Mouse (Mus musculus) hindbrain, embryonic 15.5 days (tissue): ENCODE data around the gene Fam206a. TPM values are rescaled to one million over a fixed set of nuclear protein-coding genes. Genes with fewer than 3 reads are reported as not detected.

ENCODE experiments used
- ATAC-seq: fragments of 200-750 bp; cut with Nextera tagmentation; 2 replicates; pipeline ENCODE4 v1.8.0; 2017; ENCODE audit warnings: low read depth, moderate number of reproducible peaks, moderate TSS enrichment; ENCODE audit not compliant: low FRiP score
- H3K27ac ChIP-seq: fragments of 300-500 bp; sonication (generic); replicated peaks from 2 replicates; pipeline ENCODE4 v1.5.1; 2015; ENCODE audit warnings: mild to moderate bottlenecking, inconsistent platforms
- H3K27me3 ChIP-seq: fragments of 300-500 bp; sonication (generic); 2 replicates; pipeline ENCODE4 v1.6.1; 2015; ENCODE audit warnings: control low read depth, inconsistent platforms
- H3K36me3 ChIP-seq: fragments of 300-500 bp; sonication (generic); 2 replicates; pipeline ENCODE4 v1.6.1; 2015; ENCODE audit warnings: control low read depth, inconsistent platforms
- H3K4me1 ChIP-seq: fragments of 300-500 bp; sonication (generic); replicated peaks from 2 replicates; pipeline ENCODE4 v1.6.1; 2015; ENCODE audit warnings: control low read depth, inconsistent platforms
- H3K4me2 ChIP-seq: fragments of 300-500 bp; sonication (generic); 2 replicates; pipeline ENCODE4 v1.6.1; 2015; ENCODE audit warnings: moderate library complexity, mild to moderate bottlenecking, inconsistent platforms
- H3K4me3 ChIP-seq: fragments of 300-500 bp; sonication (generic); 2 replicates; pipeline ENCODE4 v1.5.1; 2015; ENCODE audit warnings: mild to moderate bottlenecking, inconsistent platforms
- H3K9ac ChIP-seq: fragments of 300-500 bp; sonication (generic); 2 replicates; pipeline ENCODE4 v1.6.1; 2015; ENCODE audit warnings: inconsistent platforms
- H3K9me3 ChIP-seq: fragments of 300-500 bp; sonication (generic); 2 replicates; pipeline ENCODE4 v1.6.1; 2016; ENCODE audit warnings: control low read depth, inconsistent platforms
- WGBS: fragments of 180-500 bp; shearing (Covaris S2); methylation state at CpG from one replicate; pipeline ENCODE4 v1.1.7; 2015; 5-methylcytosine and 5-hydroxymethylcytosine counted together
- polyA plus RNA-seq: library from polyadenylated mRNA; unstranded; fragments of >200 nt; fragmentation: Nextera tagmentation; extraction: Ambion mirVana; gene quantifications from 2 replicates; pipeline ENCODE4 v1.2.1, GENCODE M21; 2015

Gene Fam206a
- polyA plus RNA-seq, 1 experiment from 2014 or later, result 15.6 TPM

DNA sequence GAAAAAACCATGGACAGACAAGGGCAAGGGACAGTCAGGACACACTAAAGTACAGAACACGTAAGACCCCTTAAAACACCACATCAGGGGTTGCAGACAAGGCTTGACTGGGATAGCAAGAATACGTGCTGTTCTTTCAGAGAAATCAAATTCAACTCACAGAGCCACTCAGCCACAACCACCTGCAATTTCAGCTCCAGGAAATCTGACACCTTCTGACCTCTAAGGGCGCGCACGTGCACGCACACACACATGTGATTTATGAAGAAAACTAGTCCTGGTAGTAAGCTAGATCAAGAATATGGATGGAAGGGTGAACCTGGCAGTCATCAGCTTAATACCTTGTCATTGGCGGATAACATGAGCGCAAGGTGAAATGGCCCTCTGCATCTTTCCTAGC, 13.0 kb downstream of the Fam206a start:
- Histone ChIP-seq H3K9ac (no peak overlapping the region), H3K27me3 (no peaks in the 10 kb centered on the region), H3K4me2 (no peak overlapping the region), H3K36me3 (peaks cover 27% of the 10 kb centered on the region), H3K4me1 (no peaks in the 10 kb centered on the region), H3K4me3 (no peak overlapping the region), H3K27ac (no peak overlapping the region), H3K9me3 (no peaks in the 10 kb centered on the region)
- ATAC-seq, result no peak
- 88% methylated on average over 8 of the region's 8 CpGs for WGBS

DNA sequence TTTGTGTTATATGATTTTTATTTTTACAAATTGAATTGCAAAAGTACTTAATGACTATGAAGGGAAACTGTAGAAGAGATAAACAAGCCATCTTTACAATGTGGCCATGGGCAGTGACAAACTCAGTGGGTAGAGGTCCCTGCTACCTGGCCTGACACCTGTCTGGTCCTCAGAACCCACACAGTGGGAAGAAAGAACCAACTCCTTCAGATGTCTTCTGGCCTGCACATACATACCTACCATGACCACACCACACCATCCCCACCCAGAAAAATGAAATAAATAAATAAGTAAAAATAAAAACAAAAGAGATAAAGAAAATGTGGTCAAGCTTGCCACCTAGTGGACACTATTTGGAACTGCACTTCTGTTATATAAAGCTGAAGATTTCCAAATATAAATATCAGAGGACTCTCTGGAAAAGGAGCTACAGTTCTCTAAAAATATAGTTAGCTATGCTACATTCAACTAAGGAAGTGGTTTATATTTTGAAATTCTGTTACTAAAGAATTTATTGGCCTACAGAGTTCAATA, 17.9 kb downstream of the Fam206a start:
- no peaks in the 10 kb centered on the region for H3K4me1 ChIP-seq
- no peak overlapping the region for H3K4me3 ChIP-seq
- H3K4me2 ChIP-seq, result no peak overlapping the region
- no peaks in the 10 kb centered on the region for H3K9me3 ChIP-seq
- H3K36me3 ChIP-seq, result peaks cover 17% of the 10 kb centered on the region
- no peak overlapping the region for H3K9ac ChIP-seq
- ATAC-seq, result no peak
- no peaks in the 10 kb centered on the region for H3K27me3 ChIP-seq
- no peak overlapping the region for H3K27ac ChIP-seq

DNA sequence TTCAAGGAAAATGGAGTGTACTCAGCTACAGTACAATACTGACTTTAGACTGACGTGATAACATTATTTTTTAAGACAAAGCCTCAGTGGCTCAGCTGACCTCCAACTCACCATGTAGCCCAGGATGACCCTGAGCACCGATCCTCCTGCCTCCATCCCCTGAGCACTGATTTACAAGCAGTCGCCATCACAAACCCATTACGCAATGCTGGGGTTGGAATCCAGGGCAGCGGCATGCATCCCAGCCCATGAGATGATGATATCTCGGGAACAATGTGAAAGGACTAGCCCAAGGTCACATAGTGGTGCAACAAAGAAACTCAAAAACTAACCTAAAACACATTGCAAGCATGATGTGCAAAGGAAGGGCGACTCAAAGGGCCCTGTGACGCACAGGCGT, 22.1 kb downstream of the Fam206a start:
- H3K4me1 ChIP-seq, result no peaks in the 10 kb centered on the region
- H3K9me3 ChIP-seq, result no peaks in the 10 kb centered on the region
- no peak overlapping the region for H3K4me3 ChIP-seq
- no peak overlapping the region for H3K4me2 ChIP-seq
- peaks cover 22% of the 10 kb centered on the region for H3K36me3 ChIP-seq
- no peak overlapping the region for H3K27ac ChIP-seq
- no peak for ATAC-seq
- 88% methylated on average over 9 of the region's 9 CpGs for WGBS
- no peak overlapping the region for H3K9ac ChIP-seq
- no peaks in the 10 kb centered on the region for H3K27me3 ChIP-seq

DNA sequence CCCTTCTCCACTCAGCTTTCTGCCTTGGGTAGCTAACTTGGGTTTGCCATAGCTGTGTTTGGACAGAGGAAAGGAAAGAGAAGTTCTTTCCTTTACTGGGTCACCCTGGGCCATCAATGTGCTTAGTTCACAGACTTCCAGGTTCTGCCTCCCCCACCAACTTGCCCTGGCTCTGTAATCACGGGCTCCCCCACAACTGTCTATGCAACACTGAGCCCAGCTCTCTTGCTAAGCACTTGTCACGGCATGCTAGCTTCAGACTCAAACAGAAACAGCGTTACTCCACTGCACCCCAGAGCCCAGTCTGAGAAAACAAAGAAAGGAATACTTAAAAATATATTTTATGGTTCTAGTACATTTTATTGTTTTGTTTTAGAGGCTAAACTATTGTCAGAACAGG, 26.8 kb downstream of the Fam206a start:
- Histone ChIP-seq H3K4me2 (no peak overlapping the region), H3K9ac (no peak overlapping the region), H3K27ac (no peak overlapping the region), H3K9me3 (no peaks in the 10 kb centered on the region), H3K4me1 (no peaks in the 10 kb centered on the region), H3K4me3 (no peak overlapping the region), H3K27me3 (no peaks in the 10 kb centered on the region), H3K36me3 (peaks cover 26% of the 10 kb centered on the region)
- 78% methylated on average over 3 of the region's 3 CpGs for WGBS
- no peak for ATAC-seq

DNA sequence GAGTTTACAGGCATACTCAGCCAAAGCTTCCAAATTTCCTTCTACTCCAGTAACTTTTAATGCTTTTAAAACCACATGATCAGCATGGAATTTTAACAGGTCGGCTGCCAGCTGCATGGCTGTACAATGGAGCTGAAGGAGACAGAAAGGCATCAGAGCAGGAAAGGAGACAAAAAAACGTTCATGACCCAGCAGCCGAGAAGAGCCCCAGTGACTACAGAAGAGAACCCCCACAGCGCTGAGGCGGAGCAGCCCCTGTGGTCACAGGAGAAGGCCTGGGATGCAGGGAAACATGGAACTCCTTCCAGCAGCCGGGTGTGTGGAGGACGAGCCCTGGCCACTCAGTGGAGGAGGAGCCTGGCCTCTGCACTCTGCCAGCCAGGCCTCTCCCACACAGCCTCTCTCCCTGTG, 27.4 kb downstream of the Fam206a start:
- Histone ChIP-seq H3K4me2 (no peak overlapping the region), H3K9ac (no peak overlapping the region), H3K9me3 (no peaks in the 10 kb centered on the region), H3K27me3 (no peaks in the 10 kb centered on the region), H3K27ac (0 out of 2 replicates have a peak overlapping the region, but pooled peaks have one; percentile 14), H3K36me3 (peaks cover 23% of the 10 kb centered on the region), H3K4me3 (no peak overlapping the region), H3K4me1 (no peaks in the 10 kb centered on the region)
- 44% methylated on average over 7 of the region's 7 CpGs for WGBS
- no peak for ATAC-seq

DNA sequence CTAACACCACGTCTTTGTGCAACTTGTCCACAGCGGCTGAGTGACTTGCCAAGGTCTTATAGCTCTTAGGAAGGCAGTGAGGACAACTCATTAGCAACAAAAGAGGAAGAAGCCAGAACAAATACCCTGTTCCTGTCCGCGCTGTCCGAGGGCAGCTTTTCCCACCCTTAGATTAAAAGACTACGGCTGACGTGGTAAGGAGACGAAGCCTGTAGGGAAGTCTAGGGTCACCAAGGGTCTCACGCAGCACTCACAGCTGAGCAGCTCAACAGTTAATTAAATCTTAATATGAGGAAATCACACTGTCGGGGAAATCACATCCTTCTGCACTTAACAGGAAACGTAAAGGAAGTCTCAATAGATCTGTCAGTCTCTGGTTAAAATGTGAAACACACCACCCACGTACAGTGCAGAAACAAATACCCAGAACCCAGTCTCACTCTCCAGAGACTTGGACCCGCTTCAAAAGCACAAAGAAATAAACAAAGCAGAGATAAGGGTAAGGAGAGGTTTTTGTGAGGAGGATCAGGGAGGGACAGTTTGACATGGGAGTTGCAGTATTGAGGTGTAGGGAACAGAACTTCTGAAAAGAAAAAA, 29.0 kb downstream of the Fam206a start:
- H3K4me3 ChIP-seq, result no peak overlapping the region
- H3K9me3 ChIP-seq, result no peaks in the 10 kb centered on the region
- WGBS, result 63% methylated on average over 13 of the region's 13 CpGs
- H3K27me3 ChIP-seq, result no peaks in the 10 kb centered on the region
- no peaks in the 10 kb centered on the region for H3K4me1 ChIP-seq
- peaks cover 31% of the 10 kb centered on the region for H3K36me3 ChIP-seq
- H3K4me2 ChIP-seq, result no peak overlapping the region
- H3K27ac ChIP-seq, result no peak overlapping the region
- H3K9ac ChIP-seq, result no peak overlapping the region
- ATAC-seq, result no peak

DNA sequence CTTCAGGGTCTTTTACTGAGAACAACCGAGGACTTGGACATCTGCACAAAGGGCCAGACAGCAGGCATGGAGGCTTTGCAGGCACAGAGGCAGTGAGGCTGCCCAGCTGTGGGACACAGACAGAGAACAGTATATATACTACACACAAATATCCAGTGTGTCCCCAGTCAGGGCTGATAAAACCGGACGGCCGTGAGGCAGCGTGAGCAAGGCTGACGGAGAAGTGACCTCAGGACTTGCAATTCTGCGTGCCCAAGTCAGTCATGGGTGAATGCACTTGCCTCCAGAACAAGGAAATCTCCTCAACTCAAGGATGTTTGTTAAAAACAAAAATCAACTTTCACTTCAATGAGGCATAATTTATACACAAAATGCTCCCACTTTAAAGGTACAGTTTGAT, 29.9 kb downstream of the Fam206a start:
- WGBS, result 88% methylated on average over 7 of the region's 7 CpGs
- Histone ChIP-seq H3K27me3 (no peaks in the 10 kb centered on the region), H3K27ac (no peak overlapping the region), H3K36me3 (peaks cover 31% of the 10 kb centered on the region), H3K4me3 (no peak overlapping the region), H3K9ac (no peak overlapping the region), H3K4me2 (no peak overlapping the region), H3K4me1 (no peaks in the 10 kb centered on the region), H3K9me3 (no peaks in the 10 kb centered on the region)
- ATAC-seq, result no peak

DNA sequence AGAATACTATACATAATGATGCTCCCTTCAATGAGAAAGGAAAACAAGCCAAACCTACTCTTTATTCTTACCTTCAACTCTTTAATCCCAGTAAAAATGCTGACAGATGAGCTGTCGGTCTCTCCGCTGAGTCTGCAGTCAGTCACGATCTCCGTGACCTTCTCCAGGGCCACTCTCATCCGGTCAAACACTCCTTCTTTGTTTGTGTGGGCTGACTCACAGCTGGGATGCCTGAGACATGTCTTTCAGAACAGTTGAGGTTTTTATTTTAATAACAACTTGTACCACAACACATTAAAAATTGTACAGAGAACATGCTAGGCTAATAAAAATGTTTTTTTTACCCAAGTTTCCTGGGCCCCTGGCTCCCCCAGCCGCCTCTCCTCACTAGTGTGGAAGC, 35.5 kb downstream of the Fam206a start:
- H3K27ac ChIP-seq, result no peak overlapping the region
- no peak overlapping the region for H3K9ac ChIP-seq
- 81% methylated on average over 6 of the region's 6 CpGs for WGBS
- no peak for ATAC-seq
- no peak overlapping the region for H3K4me3 ChIP-seq
- no peaks in the 10 kb centered on the region for H3K27me3 ChIP-seq
- H3K36me3 ChIP-seq, result peaks cover 49% of the 10 kb centered on the region
- no peaks in the 10 kb centered on the region for H3K9me3 ChIP-seq
- H3K4me1 ChIP-seq, result no peaks in the 10 kb centered on the region
- H3K4me2 ChIP-seq, result no peak overlapping the region

DNA sequence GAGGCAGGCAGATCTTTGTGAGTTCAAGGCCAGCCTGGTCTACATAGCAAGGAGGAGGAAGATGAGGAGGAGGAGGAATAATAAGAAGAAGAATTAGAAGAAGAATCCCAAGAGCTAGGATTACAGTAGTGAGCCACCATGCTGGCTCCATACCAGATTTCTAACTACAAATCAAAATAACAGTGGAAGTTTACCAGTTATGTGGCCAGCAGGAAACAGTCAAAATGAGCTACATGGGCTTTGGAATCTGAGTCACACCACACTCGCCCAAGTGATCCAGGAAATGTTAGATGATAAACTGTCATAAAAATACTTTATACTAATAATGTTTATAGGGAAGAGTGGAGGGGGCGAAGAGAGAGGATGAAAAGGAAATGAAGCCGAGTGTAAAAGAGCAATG, 38.2 kb downstream of the Fam206a start:
- 93% methylated on average over 3 of the region's 3 CpGs for WGBS
- Histone ChIP-seq H3K4me2 (no peak overlapping the region), H3K9ac (no peak overlapping the region), H3K4me3 (no peak overlapping the region), H3K9me3 (no peaks in the 10 kb centered on the region), H3K27ac (no peak overlapping the region), H3K4me1 (no peaks in the 10 kb centered on the region), H3K36me3 (peaks cover 53% of the 10 kb centered on the region), H3K27me3 (no peaks in the 10 kb centered on the region)
- ATAC-seq, result no peak

DNA sequence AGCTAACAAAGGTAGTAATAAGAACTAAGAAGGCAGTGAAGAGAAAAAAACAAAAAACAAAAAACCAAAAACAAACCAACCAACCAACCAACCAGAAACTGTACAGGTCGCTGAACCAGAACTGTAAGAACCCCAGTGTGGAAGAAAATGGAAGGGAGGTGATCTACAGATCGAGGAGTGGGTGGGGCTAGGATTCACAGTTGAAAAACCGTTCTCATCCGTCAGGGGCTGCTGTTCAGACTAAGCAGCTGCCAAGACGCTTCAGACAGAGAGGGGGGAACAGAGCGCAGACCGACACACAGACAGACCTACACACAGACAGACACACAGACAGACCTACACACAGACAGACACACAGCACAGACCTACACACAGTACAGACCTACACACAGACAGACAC, 40.4 kb downstream of the Fam206a start:
- WGBS, result 84% methylated on average over 7 of the region's 7 CpGs
- no peak overlapping the region for H3K4me3 ChIP-seq
- H3K27ac ChIP-seq, result no peak overlapping the region
- ATAC-seq, result no peak
- H3K9me3 ChIP-seq, result no peaks in the 10 kb centered on the region
- H3K9ac ChIP-seq, result no peak overlapping the region
- H3K4me1 ChIP-seq, result no peaks in the 10 kb centered on the region
- peaks cover 54% of the 10 kb centered on the region for H3K36me3 ChIP-seq
- H3K4me2 ChIP-seq, result no peak overlapping the region
- H3K27me3 ChIP-seq, result no peaks in the 10 kb centered on the region

DNA sequence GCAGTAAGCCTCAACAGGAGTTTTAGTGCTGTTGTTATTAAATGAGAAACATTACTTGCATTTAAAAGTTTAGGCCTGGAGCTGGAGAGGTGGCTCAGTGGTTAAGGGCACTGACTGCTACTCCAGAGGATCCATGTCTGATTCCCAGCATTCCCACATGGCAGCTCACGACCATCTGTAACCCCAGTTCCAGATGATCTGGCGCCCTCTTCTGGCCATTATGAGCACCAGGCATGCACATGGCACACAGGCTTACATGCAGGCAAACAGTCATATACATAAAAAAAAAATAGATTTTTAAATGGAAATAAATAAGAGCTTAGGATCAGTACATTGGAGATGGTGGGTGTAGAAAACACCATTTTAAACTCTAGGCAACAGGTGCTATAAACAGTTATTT, 41.8 kb downstream of the Fam206a start:
- Histone ChIP-seq H3K36me3 (peaks cover 44% of the 10 kb centered on the region), H3K4me3 (no peak overlapping the region), H3K4me2 (no peak overlapping the region), H3K9ac (no peak overlapping the region), H3K4me1 (no peaks in the 10 kb centered on the region), H3K9me3 (no peaks in the 10 kb centered on the region), H3K27me3 (no peaks in the 10 kb centered on the region), H3K27ac (no peak overlapping the region)
- WGBS, result 92% methylated on average over 2 of the region's 2 CpGs
- ATAC-seq, result no peak

DNA sequence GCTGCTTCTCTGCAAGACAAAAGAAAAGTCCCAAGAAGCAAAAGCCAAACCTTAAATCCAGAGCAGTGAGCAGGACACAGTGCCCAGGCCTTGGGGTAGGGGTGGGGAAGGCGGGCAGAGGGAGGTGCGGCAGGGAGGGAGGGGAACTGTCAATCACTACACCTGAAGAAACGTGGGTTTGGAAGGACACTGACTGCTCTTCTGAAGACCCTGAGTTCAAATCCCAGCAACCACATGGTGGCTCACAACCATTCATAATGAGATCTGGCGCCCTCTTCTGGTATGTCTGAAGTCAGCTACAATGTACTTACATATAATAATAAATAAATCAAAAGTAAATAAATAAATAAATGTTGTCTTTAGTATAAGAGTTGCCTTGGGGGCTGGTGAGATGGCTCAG, 42.8 kb downstream of the Fam206a start:
- ATAC-seq, result no peak
- H3K4me1 ChIP-seq, result no peaks in the 10 kb centered on the region
- no peak overlapping the region for H3K27ac ChIP-seq
- 95% methylated on average over 4 of the region's 4 CpGs for WGBS
- no peak overlapping the region for H3K4me2 ChIP-seq
- H3K9me3 ChIP-seq, result no peaks in the 10 kb centered on the region
- no peak overlapping the region for H3K9ac ChIP-seq
- H3K27me3 ChIP-seq, result no peaks in the 10 kb centered on the region
- no peak overlapping the region for H3K4me3 ChIP-seq
- H3K36me3 ChIP-seq, result peaks cover 38% of the 10 kb centered on the region
